ENCODE assay signal across 1 mouse cellular context in genomic region chr9:108649561-108650440, GRCm38 (mm10).
TF ChIP-seq lines count a peak whose summit lies in the region.

No protein-coding gene starts in this region.

TF ChIP-seq in MEL, 35 proteins besides CTCF, POLR2A, EP300 and RAD21 (continued from another document):
- TF ChIP-seq MYB (IDR thresholded peaks at IDR 0.05; ENCODE audit: low read depth, low read length) (no peak), RCOR1 (IDR thresholded peaks at IDR 0.05; ENCODE audit: low read depth, low read length) (peak; percentile 51; the same call in 1 of the 2 replicates), TAL1 (IDR thresholded peaks at IDR 0.05; ENCODE audit: low read length) (no peak), ETS1 (IDR thresholded peaks at IDR 0.05; ENCODE audit: low read depth, low read length) (no peak), ZMIZ1 (IDR thresholded peaks at IDR 0.05; ENCODE audit: low read depth, low read length) (no peak), MEF2A (IDR thresholded peaks at IDR 0.05; ENCODE audit: extremely low read depth, insufficient replicate concordance, low read depth, low read length, poor library complexity, severe bottlenecking) (no peak), ELF1 (IDR thresholded peaks at IDR 0.05; ENCODE audit: low read depth, low read length) (no peak), CHD2 (IDR thresholded peaks at IDR 0.05; ENCODE audit: low read length) (no peak), HCFC1 (IDR thresholded peaks at IDR 0.05; ENCODE audit: low read depth, low read length) (no peak)
TF ChIP-seq in MEL: peak in this region for 5.
